Mouse (Mus musculus): ENCODE measurements at regions not wholly inside any gene's neighbourhood (a gene's known extent, or its start where the extent isn't known, plus 50 kb on each side); places are given as distances from the start of the nearest gene placed in this dataset.

- Histone ChIP-seq H3K27ac (ENCODE audit: low read depth, low read length) (no peak overlapping the region), H3K9ac (no peak overlapping the region), H3K27me3 (ENCODE audit: insufficient read depth, low read length) (no peaks in the 10 kb centered on the region), H3K4me3 (ENCODE audit: low read depth, low read length) (no peak overlapping the region), H3K4me1 (ENCODE audit: insufficient read depth) (no peaks in the 10 kb centered on the region), H3K4me2 (ENCODE audit: low read depth) (no peak overlapping the region), H3K36me3 (ENCODE audit: insufficient read depth) (no peaks in the 10 kb centered on the region), H3K9me3 (ENCODE audit: low read length) (no peaks in the 10 kb centered on the region)
- ATAC-seq, result no peak
- TF ChIP-seq CTCF (IDR thresholded peaks at IDR 0.05; ENCODE audit: low read depth), result no peak
- no peak for DNase-seq
- WGBS, result 94% methylated on average over 2 of the region's 2 CpGs
These were observed 746.9 kb downstream of the Ppargc1a start for GRCm38 (mm10) chr5:50820674-50821073.

- no peak for TF ChIP-seq CTCF (IDR thresholded peaks at IDR 0.05; ENCODE audit: low read depth)
- Histone ChIP-seq H3K9me3 (ENCODE audit: low read length) (no peaks in the 10 kb centered on the region), H3K4me1 (ENCODE audit: insufficient read depth) (no peaks in the 10 kb centered on the region), H3K36me3 (ENCODE audit: insufficient read depth) (no peaks in the 10 kb centered on the region), H3K27ac (ENCODE audit: low read depth, low read length) (no peak overlapping the region), H3K4me3 (ENCODE audit: low read depth, low read length) (no peak overlapping the region), H3K9ac (no peak overlapping the region), H3K4me2 (ENCODE audit: low read depth) (no peak overlapping the region), H3K27me3 (ENCODE audit: insufficient read depth, low read length) (no peaks in the 10 kb centered on the region)
- ATAC-seq (no peak), DNase-seq (no peak)
These were observed 747.6 kb downstream of the Ppargc1a start for GRCm38 (mm10) chr5:50819959-50820358.

GRCm38 (mm10) chr5:50795310-50795709 is 736.5 kb upstream of the Adgra3 start:
- no peaks in the 10 kb centered on the region for H3K9me3 ChIP-seq (ENCODE audit: low read length)
- H3K4me2 ChIP-seq (ENCODE audit: low read depth), result no peak overlapping the region
- H3K36me3 ChIP-seq (ENCODE audit: insufficient read depth), result no peaks in the 10 kb centered on the region
- no peaks in the 10 kb centered on the region for H3K27me3 ChIP-seq (ENCODE audit: insufficient read depth, low read length)
- H3K4me1 ChIP-seq (ENCODE audit: insufficient read depth), result no peaks in the 10 kb centered on the region
- no peak for TF ChIP-seq CTCF (IDR thresholded peaks at IDR 0.05; ENCODE audit: low read depth)
- H3K27ac ChIP-seq (ENCODE audit: low read depth, low read length), result no peak overlapping the region
- no peak overlapping the region for H3K9ac ChIP-seq
- WGBS, result 74% methylated on average over 4 of the region's 4 CpGs
- ATAC-seq, result no peak
- no peak overlapping the region for H3K4me3 ChIP-seq (ENCODE audit: low read depth, low read length)
- DNase-seq, result no peak

GRCm38 (mm10) chr5:50794453-50795169 is 735.8 kb upstream of the Adgra3 start:
- no peak for DNase-seq
- Histone ChIP-seq H3K4me1 (ENCODE audit: insufficient read depth) (no peaks in the 10 kb centered on the region), H3K4me3 (ENCODE audit: low read depth, low read length) (no peak overlapping the region), H3K4me2 (ENCODE audit: low read depth) (no peak overlapping the region), H3K36me3 (ENCODE audit: insufficient read depth) (no peaks in the 10 kb centered on the region), H3K9me3 (ENCODE audit: low read length) (no peaks in the 10 kb centered on the region), H3K9ac (no peak overlapping the region), H3K27me3 (ENCODE audit: insufficient read depth, low read length) (no peaks in the 10 kb centered on the region), H3K27ac (ENCODE audit: low read depth, low read length) (no peak overlapping the region)
- no peak for ATAC-seq
- no peak for TF ChIP-seq CTCF (IDR thresholded peaks at IDR 0.05; ENCODE audit: low read depth)
- WGBS, result 68% methylated on average over 2 of the region's 2 CpGs

GRCm38 (mm10) chr5:50793558-50793957 is 734.8 kb upstream of the Adgra3 start:
- no peak for DNase-seq
- Histone ChIP-seq H3K4me3 (ENCODE audit: low read depth, low read length) (no peak overlapping the region), H3K9ac (no peak overlapping the region), H3K27ac (ENCODE audit: low read depth, low read length) (no peak overlapping the region), H3K4me1 (ENCODE audit: insufficient read depth) (no peaks in the 10 kb centered on the region), H3K36me3 (ENCODE audit: insufficient read depth) (no peaks in the 10 kb centered on the region), H3K4me2 (ENCODE audit: low read depth) (no peak overlapping the region), H3K9me3 (ENCODE audit: low read length) (no peaks in the 10 kb centered on the region), H3K27me3 (ENCODE audit: insufficient read depth, low read length) (no peaks in the 10 kb centered on the region)
- ATAC-seq, result no peak
- WGBS, result 98% methylated on average over 1 of the region's 1 CpGs
- no peak for TF ChIP-seq CTCF (IDR thresholded peaks at IDR 0.05; ENCODE audit: low read depth)

GRCm38 (mm10) chr5:50785273-50785672 is 726.5 kb upstream of the Adgra3 start:
- no peaks in the 10 kb centered on the region for H3K36me3 ChIP-seq (ENCODE audit: insufficient read depth)
- H3K27me3 ChIP-seq (ENCODE audit: insufficient read depth, low read length), result no peaks in the 10 kb centered on the region
- no peaks in the 10 kb centered on the region for H3K4me1 ChIP-seq (ENCODE audit: insufficient read depth)
- no peaks in the 10 kb centered on the region for H3K9me3 ChIP-seq (ENCODE audit: low read length)
- H3K4me3 ChIP-seq (ENCODE audit: low read depth, low read length), result no peak overlapping the region
- ATAC-seq (no peak), DNase-seq (no peak)
- H3K9ac ChIP-seq, result no peak overlapping the region
- no peak overlapping the region for H3K4me2 ChIP-seq (ENCODE audit: low read depth)
- no peak for TF ChIP-seq CTCF (IDR thresholded peaks at IDR 0.05; ENCODE audit: low read depth)
- no peak overlapping the region for H3K27ac ChIP-seq (ENCODE audit: low read depth, low read length)

- Histone ChIP-seq H3K27me3 (ENCODE audit: insufficient read depth, low read length) (no peaks in the 10 kb centered on the region), H3K4me3 (ENCODE audit: low read depth, low read length) (no peak overlapping the region), H3K4me1 (ENCODE audit: insufficient read depth) (no peaks in the 10 kb centered on the region), H3K9ac (no peak overlapping the region), H3K9me3 (ENCODE audit: low read length) (no peaks in the 10 kb centered on the region), H3K36me3 (ENCODE audit: insufficient read depth) (no peaks in the 10 kb centered on the region), H3K27ac (ENCODE audit: low read depth, low read length) (no peak overlapping the region), H3K4me2 (ENCODE audit: low read depth) (no peak overlapping the region)
- peak; percentile 25; the same call in 1 of the 2 replicates for TF ChIP-seq CTCF (IDR thresholded peaks at IDR 0.05; ENCODE audit: low read depth)
- ATAC-seq, result no peak
- 65% methylated on average over 3 of the region's 3 CpGs for WGBS
- DNase-seq, result no peak
These were observed 720.3 kb upstream of the Adgra3 start for GRCm38 (mm10) chr5:50779138-50779537.

Data from forebrain, postnatal 0 days (tissue).